Mouse (Mus musculus) CH12.LX (cell line): ENCODE measurements around the gene Afp. TPM values are rescaled to one million over a fixed set of nuclear protein-coding genes. Genes with fewer than 3 reads are reported as not detected.

Source experiments
- DNase-seq: peaks from one replicate; pipeline ENCODE4 v3.0.0-alpha.2; 2013; ENCODE audit errors: extremely low read depth
- H3K27ac ChIP-seq: 2 replicates; pipeline ENCODE4 v1.5.1; 2012; ENCODE audit warnings: low read depth, mild to moderate bottlenecking, control low read depth, moderate library complexity; ENCODE audit not compliant: insufficient read depth
- H3K27me3 ChIP-seq: replicated peaks from 2 replicates; pipeline ENCODE3; 2012; ENCODE audit warnings: inconsistent platforms
- H3K36me3 ChIP-seq, 2 experiments: replicated peaks in 1 of 2; 2 replicates each; pipeline versions ENCODE3 to v1.6.1; 2012; ENCODE audit warnings: inconsistent platforms in 1 of 2, low read length in 1 of 2, mild to moderate bottlenecking in 1 of 2, mixed read lengths in 1 of 2, moderate library complexity in 1 of 2; ENCODE audit not compliant: control insufficient read depth in 1 of 2, insufficient read depth in 1 of 2
- H3K4me1 ChIP-seq, 2 experiments: 2 replicates each; pipeline ENCODE4 v1.6.1; 2012; ENCODE audit warnings: inconsistent platforms in 1 of 2, moderate library complexity in 1 of 2; ENCODE audit not compliant: insufficient read depth in 2 of 2, control insufficient read depth in 1 of 2
- H3K4me2 ChIP-seq: 2 replicates; pipeline ENCODE4 v1.6.1; 2012; ENCODE audit warnings: low read depth, mild to moderate bottlenecking, control low read depth; ENCODE audit not compliant: poor library complexity, insufficient read depth, severe bottlenecking
- H3K4me3 ChIP-seq, 3 experiments: fragments of 150-350 bp in 1 of 3; sonication (generic) in 1 of 3; replicated peaks in 1 of 3; 2 replicates each; pipeline versions ENCODE3 to v1.5.1; 2011 to 2012; ENCODE audit warnings: low read depth in 2 of 3, low read length in 2 of 3, mild to moderate bottlenecking in 2 of 3, moderate library complexity in 2 of 3, control low read depth in 1 of 3, improper control_type of control experiment in 1 of 3, inconsistent platforms in 1 of 3, mixed read lengths in 1 of 3; ENCODE audit not compliant: poor library complexity in 1 of 3
- H3K79me2 ChIP-seq: replicated peaks from 2 replicates; pipeline ENCODE4 v1.6.1; 2012; ENCODE audit warnings: mild to moderate bottlenecking, moderate library complexity; ENCODE audit not compliant: control insufficient read depth, poor library complexity, insufficient read depth, severe bottlenecking; ENCODE audit errors: extremely low read depth
- H3K9ac ChIP-seq: 2 replicates; pipeline ENCODE4 v1.6.1; 2012; ENCODE audit warnings: low read depth, mild to moderate bottlenecking, control low read depth, moderate library complexity; ENCODE audit not compliant: insufficient read depth
- H3K9me3 ChIP-seq: replicated peaks from 2 replicates; pipeline ENCODE3; 2012; ENCODE audit warnings: low read length, inconsistent platforms, mixed read lengths
- CTCF ChIP-seq, 2 experiments: IDR thresholded peaks in 1 of 2; conservative IDR thresholded peaks in 1 of 2; 2 replicates each; pipeline ENCODE4 v1.5.1; 2011 to 2012; ENCODE audit warnings: low read depth in 2 of 2, low read length in 2 of 2, improper control_type of control experiment in 1 of 2, inconsistent platforms in 1 of 2, mild to moderate bottlenecking in 1 of 2, moderate library complexity in 1 of 2
- ELF1 ChIP-seq: IDR thresholded peaks from 2 replicates; pipeline ENCODE4 v1.6.1; 2014; ENCODE audit warnings: low read depth, mild to moderate bottlenecking, inconsistent platforms, low read length, improper control_type of control experiment
- ETS1 ChIP-seq: conservative IDR thresholded peaks from 2 replicates; pipeline ENCODE4 v1.6.1; 2012; ENCODE audit warnings: low read depth, mild to moderate bottlenecking, inconsistent platforms, low read length, improper control_type of control experiment, moderate library complexity
- GABPA ChIP-seq: IDR thresholded peaks from 2 replicates; pipeline ENCODE4 v1.6.1; 2012; ENCODE audit warnings: low read depth, low read length, improper control_type of control experiment, inconsistent platforms; ENCODE audit not compliant: insufficient replicate concordance
- IRF4 ChIP-seq: IDR thresholded peaks from 2 replicates; pipeline ENCODE4 v1.6.1; 2014; ENCODE audit warnings: low read depth, mild to moderate bottlenecking, inconsistent platforms, low read length, improper control_type of control experiment
- JUN ChIP-seq: IDR thresholded peaks from 2 replicates; pipeline ENCODE4 v1.6.1; 2011; ENCODE audit warnings: low read depth, mild to moderate bottlenecking, low read length, improper control_type of control experiment, moderate library complexity; ENCODE audit not compliant: insufficient read depth
- JUND ChIP-seq: conservative IDR thresholded peaks from 2 replicates; pipeline ENCODE4 v1.6.1; 2011; ENCODE audit warnings: low read depth, low read length, improper control_type of control experiment
- MAFK ChIP-seq: IDR thresholded peaks from 2 replicates; pipeline ENCODE4 v1.6.1; 2011; ENCODE audit warnings: low read length, improper control_type of control experiment; ENCODE audit not compliant: insufficient replicate concordance
- MXI1 ChIP-seq: IDR thresholded peaks from 2 replicates; pipeline ENCODE4 v1.6.1; 2011; ENCODE audit warnings: mild to moderate bottlenecking, low read depth, low read length, improper control_type of control experiment
- MYC ChIP-seq: IDR thresholded peaks from 2 replicates; pipeline ENCODE4 v1.6.1; 2011; ENCODE audit warnings: low read depth, mild to moderate bottlenecking, improper control_type of control experiment, low read length
- RCOR1 ChIP-seq: conservative IDR thresholded peaks from 2 replicates; pipeline ENCODE4 v1.6.1; 2012; ENCODE audit warnings: low read depth, mild to moderate bottlenecking, inconsistent platforms, low read length, improper control_type of control experiment
- SMC3 ChIP-seq: IDR thresholded peaks from 2 replicates; pipeline ENCODE4 v1.6.1; 2011; ENCODE audit warnings: low read depth, low read length, improper control_type of control experiment
- TBP ChIP-seq: conservative IDR thresholded peaks from 2 replicates; pipeline ENCODE4 v1.6.1; 2011; ENCODE audit warnings: low read depth, low read length, improper control_type of control experiment
- UBTF ChIP-seq: IDR thresholded peaks from 2 replicates; pipeline ENCODE4 v1.6.1; 2012; ENCODE audit warnings: low read depth, mild to moderate bottlenecking, inconsistent platforms, low read length, improper control_type of control experiment, moderate library complexity
- USF1 ChIP-seq: IDR thresholded peaks from 2 replicates; pipeline ENCODE4 v1.6.1; 2014; ENCODE audit warnings: low read depth, mild to moderate bottlenecking, inconsistent platforms, low read length, improper control_type of control experiment
- ZC3H11A ChIP-seq: IDR thresholded peaks from 2 replicates; pipeline ENCODE4 v1.6.1; 2012; ENCODE audit warnings: low read depth, mild to moderate bottlenecking, inconsistent platforms, low read length, improper control_type of control experiment
- ZKSCAN1 ChIP-seq: IDR thresholded peaks from 2 replicates; pipeline ENCODE4 v1.6.1; 2012; ENCODE audit warnings: low read depth, inconsistent platforms, low read length, improper control_type of control experiment, borderline replicate concordance
- ZNF384 ChIP-seq: IDR thresholded peaks from 2 replicates; pipeline ENCODE4 v1.6.1; 2012; ENCODE audit warnings: low read depth, low read length, improper control_type of control experiment, inconsistent platforms
- dilution Hi-C: fragments of 300-500 bp; cut with MboI; formaldehyde crosslinking; loops from 2 replicates; pipeline ENCODE4 v1.14.3; 2020; ENCODE audit warnings: low sequenced_read_pairs; ENCODE audit not compliant: extremely low pct_unique_long_range_greater_than_20kb, extremely low pct_ligation_motif_present
- in situ Hi-C: fragments of 300-500 bp; cut with MboI; formaldehyde crosslinking; loops from 3 replicates; pipeline ENCODE4 v1.14.3; 2019; ENCODE audit warnings: low sequenced_read_pairs, low pct_ligation_motif_present, low pct_unique_long_range_greater_than_20kb, mixed read lengths
- polyA plus RNA-seq: library from polyadenylated mRNA; unstranded; fragments of >175 nt; gene quantifications from 2 replicates; pipeline ENCODE4 v1.2.1, GENCODE M21; 2012; ENCODE audit warnings: low read depth; ENCODE audit not compliant: insufficient read length
- total RNA-seq, 2 experiments: library from RNA; depleted of rRNA; stranded (reverse); fragments of 300-350 nt in 1 of 2; fragments of >200 nt in 1 of 2; gene quantifications; 2 replicates each; pipeline ENCODE4 v1.2.3; 2012 to 2014

The Afp gene
- total and polyA plus RNA-seq, 3 experiments = 12.5 to 19.8 (median 15.9) TPM

DNA sequence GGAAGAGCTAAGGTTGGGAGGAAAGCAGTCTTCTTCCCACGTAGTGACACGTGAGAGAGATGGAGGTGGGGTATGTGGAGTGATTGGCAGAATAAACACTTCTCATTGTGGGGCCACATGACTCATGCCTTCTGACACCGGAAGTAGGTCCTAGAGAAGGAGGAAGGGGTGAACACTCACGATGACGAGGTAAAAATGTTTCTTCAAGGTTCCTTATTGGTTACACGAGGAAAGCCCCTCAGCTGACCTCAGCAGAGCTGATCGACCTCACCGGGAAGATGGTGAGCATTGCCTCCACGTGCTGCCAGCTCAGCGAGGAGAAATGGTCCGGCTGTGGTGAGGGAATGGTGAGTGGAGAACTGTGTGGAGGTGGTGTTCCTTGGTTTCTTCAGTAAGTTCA lies 14.2 kb downstream of the Afp start (continued):
- TF ChIP-seq MYC (peak; percentile 82; the same call in 1 of the 2 replicates), USF1 (peak; percentile 54), RCOR1 (no peak), MXI1 (peak; percentile 40; the same call in 1 of the 2 replicates), ZKSCAN1 (no peak), CTCF (conservative IDR thresholded peaks at IDR 0.05 in 1 of 2, IDR thresholded peaks at IDR 0.05 in 1 of 2; ENCODE audit: low read depth in 2 of 2, low read length in 2 of 2) (no peak)

DNA sequence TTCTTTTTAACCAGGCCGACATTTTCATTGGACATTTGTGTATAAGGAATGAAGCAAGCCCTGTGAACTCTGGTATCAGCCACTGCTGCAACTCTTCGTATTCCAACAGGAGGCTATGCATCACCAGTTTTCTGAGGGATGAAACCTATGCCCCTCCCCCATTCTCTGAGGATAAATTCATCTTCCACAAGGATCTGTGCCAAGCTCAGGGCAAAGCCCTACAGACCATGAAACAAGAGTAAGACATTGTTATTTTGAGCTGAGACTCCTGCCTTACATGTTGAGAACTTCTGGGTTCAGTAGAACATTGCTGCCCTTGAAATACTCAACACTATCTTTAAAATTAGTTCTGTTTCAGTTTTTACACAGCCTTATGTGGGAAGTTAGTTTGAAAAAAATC lies 16.0 kb downstream of the Afp start:
- peaks cover 5 to 6% of the 10 kb centered on the region in 2 experiments for H3K4me1 ChIP-seq
- no peak overlapping the region for H3K27ac ChIP-seq
- H3K9ac ChIP-seq = no peak overlapping the region
- dilution Hi-C loops = no loop called here
- H3K27me3 ChIP-seq = no peaks in the 10 kb centered on the region
- in situ Hi-C loops = no loop called here
- H3K4me2 ChIP-seq = no peak overlapping the region
- H3K79me2 ChIP-seq = no peaks in the 10 kb centered on the region
- DNase-seq = no peak
- H3K9me3 ChIP-seq = no peaks in the 10 kb centered on the region
- H3K36me3 ChIP-seq = peaks cover 3 to 8% of the 10 kb centered on the region in 2 experiments
- H3K4me3 ChIP-seq = no peak overlapping the region
- TF ChIP-seq ZC3H11A (no peak), JUN (no peak)

DNA sequence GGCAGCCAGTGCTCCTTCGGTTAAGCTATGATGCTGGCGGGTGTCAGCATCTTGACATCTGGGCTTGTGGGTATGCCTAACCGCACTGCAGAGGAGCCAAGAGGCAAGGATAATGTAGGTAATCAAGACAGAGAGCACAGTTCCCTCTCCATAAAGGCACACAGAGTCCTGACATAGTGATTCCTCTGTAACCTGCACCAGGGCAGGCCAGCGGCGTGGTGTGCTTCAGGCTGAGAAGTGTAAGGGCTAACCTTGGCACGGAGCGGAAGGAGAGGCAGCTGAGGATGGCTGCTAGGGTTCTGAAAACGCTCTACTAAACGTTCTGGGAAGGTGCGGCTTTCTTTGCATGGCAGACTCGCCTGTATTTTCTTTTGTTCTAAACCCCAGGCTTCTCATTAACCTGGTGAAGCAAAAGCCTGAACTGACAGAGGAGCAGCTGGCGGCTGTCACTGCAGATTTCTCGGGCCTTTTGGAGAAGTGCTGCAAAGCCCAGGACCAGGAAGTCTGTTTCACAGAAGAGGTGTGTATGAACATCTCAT lies 16.9 kb downstream of the Afp start:
- Histone ChIP-seq H3K4me1 (peaks cover 5 to 6% of the 10 kb centered on the region in 2 experiments), H3K9ac (no peak overlapping the region), H3K36me3 (peaks cover 3 to 8% of the 10 kb centered on the region in 2 experiments), H3K4me3 (no peak overlapping the region), H3K9me3 (no peaks in the 10 kb centered on the region), H3K4me2 (no peak overlapping the region), H3K27ac (no peak overlapping the region), H3K79me2 (no peaks in the 10 kb centered on the region), H3K27me3 (no peaks in the 10 kb centered on the region)
- in situ Hi-C loops = no loop called here
- TF ChIP-seq MAFK = no peak
- no peak for TF ChIP-seq ETS1
- no peak for TF ChIP-seq JUND
- no peak for TF ChIP-seq MYC
- no peak for TF ChIP-seq TBP
- TF ChIP-seq ELF1 = no peak
- no peak for TF ChIP-seq ZNF384
- TF ChIP-seq GABPA = no peak
- no peak for TF ChIP-seq UBTF
- no peak for TF ChIP-seq JUN
- no peak for TF ChIP-seq IRF4
- TF ChIP-seq USF1 = no peak
- TF ChIP-seq SMC3 = no peak
- dilution Hi-C loops = no loop called here
- no peak for DNase-seq
